Mouse (Mus musculus): ENCODE measurements around the gene Frmd4a. TPM values are rescaled to one million over a fixed set of nuclear protein-coding genes. Genes with fewer than 3 reads are reported as not detected.
A peak's percentile ranks its signal among the peaks of the same experiment; 100 is the strongest.
"Not testable (repeated sequence)": the region's sequence is repeated elsewhere in the genome, so short reads cannot be mapped to it uniquely, and the experiment has no call there.

Gene Frmd4a
- polyA plus RNA-seq, 1 experiment from 2014 or later = 3.8 TPM

DNA sequence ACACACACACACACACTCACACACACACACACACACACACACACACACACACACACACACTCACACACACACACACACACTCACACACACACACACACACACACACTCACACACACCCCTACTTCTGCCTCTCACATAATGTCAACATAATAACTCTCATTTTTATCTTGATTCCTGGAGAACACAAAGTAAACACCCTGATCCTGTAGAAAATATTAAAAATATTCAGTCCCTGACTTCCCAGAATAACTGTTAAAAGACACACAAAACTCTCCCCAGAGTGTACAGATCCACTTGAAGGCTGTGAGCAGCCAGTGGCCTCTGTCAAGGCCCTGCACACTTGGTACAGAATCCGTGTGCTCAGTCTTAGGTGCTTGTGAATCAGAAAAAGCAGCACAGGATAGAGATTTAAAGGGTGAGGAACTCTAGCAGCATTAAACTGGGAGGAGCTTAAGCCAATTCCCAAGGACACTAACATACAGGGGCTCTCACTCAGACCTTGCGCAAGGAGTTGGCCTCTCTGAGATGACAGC is 597.6 kb downstream of the Frmd4a start:
- no peak for TF ChIP-seq CTCF (IDR thresholded peaks at IDR 0.05; ENCODE audit: low read depth)
- TF ChIP-seq EP300 (optimal IDR thresholded peaks at IDR 0.05) = no peak
- Histone ChIP-seq H3K4me1 (replicated peaks; ENCODE audit: control insufficient read depth, insufficient read depth) (no peaks in the 10 kb centered on the region), H3K4me3 (ENCODE audit: low read depth, low read length) (no peak overlapping the region), H3K27me3 (ENCODE audit: control insufficient read depth, insufficient read depth, low read length) (no peaks in the 10 kb centered on the region), H3K27ac (replicated peaks) (0 out of 2 replicates have a peak overlapping the region, but pooled peaks have one; percentile 4), H3K9me3 (ENCODE audit: control insufficient read depth, low read length) (no peaks in the 10 kb centered on the region), H3K4me2 (replicated peaks; ENCODE audit: low read depth) (no peak overlapping the region), H3K9ac (ENCODE audit: low read length) (no peak overlapping the region), H3K36me3 (ENCODE audit: control insufficient read depth, insufficient read depth, low read length) (peaks cover 10% of the 10 kb centered on the region; the same call in 1 of the 2 replicates)
- ATAC-seq (ENCODE audit: low FRiP score, low TSS enrichment) (no peak), DNase-seq (ENCODE audit: low spot score) (no peak)
- WGBS = 64% methylated on average over 2 of the region's 2 CpGs

DNA sequence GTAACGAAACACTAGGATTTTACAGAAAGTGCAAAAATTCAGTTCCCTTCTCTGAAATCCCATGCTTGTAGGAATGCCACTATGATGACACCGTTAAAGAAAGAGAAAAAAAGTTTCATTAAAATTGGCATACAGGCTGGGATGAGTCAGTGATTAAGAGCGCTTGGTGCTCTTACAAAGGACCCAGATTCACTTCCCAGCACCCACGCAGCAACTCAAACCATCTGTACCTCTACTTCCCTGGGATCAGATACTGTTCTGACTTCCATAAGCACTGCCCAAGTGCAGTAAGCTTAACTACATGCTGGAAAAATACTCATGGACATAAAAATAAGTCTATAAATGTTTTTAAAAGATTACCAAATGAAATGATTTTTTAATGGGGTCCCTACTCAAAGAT is 599.5 kb downstream of the Frmd4a start:
- H3K27ac ChIP-seq (replicated peaks) = no peak overlapping the region
- WGBS = 88% methylated on average over 4 of the region's 4 CpGs
- TF ChIP-seq EP300 (optimal IDR thresholded peaks at IDR 0.05) (no peak), CTCF (IDR thresholded peaks at IDR 0.05; ENCODE audit: low read depth) (no peak)

DNA sequence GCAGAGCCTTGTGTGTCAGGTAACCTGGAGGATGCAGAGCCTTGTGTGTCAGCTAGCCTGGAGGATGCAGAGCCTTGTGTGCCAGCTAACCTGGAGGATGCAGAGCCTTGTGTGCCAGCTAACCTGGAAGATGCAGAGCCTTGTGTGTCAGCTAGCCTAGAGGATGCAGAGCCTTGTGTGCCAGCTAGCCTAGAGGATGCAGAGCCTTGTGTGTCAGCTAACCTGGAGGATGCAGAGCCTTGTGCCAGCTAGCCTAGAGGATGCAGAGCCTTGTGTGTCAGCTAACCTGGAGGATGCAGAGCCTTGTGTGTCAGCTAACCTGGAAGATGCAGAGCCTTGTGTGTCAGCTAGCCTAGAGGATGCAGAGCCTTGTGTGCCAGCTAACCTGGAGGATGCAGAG is 601.6 kb downstream of the Frmd4a start:
- not testable (repeated sequence) for DNase-seq (ENCODE audit: low spot score); H3K27me3 ChIP-seq (ENCODE audit: control insufficient read depth, insufficient read depth, low read length); H3K9ac ChIP-seq (ENCODE audit: low read length); H3K4me1 ChIP-seq (replicated peaks; ENCODE audit: control insufficient read depth, insufficient read depth); H3K36me3 ChIP-seq (ENCODE audit: control insufficient read depth, insufficient read depth, low read length); ATAC-seq (ENCODE audit: low FRiP score, low TSS enrichment); H3K27ac ChIP-seq (replicated peaks); H3K4me3 ChIP-seq (ENCODE audit: low read depth, low read length); H3K9me3 ChIP-seq (ENCODE audit: control insufficient read depth, low read length); H3K4me2 ChIP-seq (replicated peaks; ENCODE audit: low read depth)

More for the DNA sequence above, 599.5 kb downstream of the Frmd4a start:
- Histone ChIP-seq H3K4me1 (replicated peaks; ENCODE audit: control insufficient read depth, insufficient read depth) (no peaks in the 10 kb centered on the region), H3K9me3 (ENCODE audit: control insufficient read depth, low read length) (no peaks in the 10 kb centered on the region), H3K9ac (ENCODE audit: low read length) (no peak overlapping the region), H3K4me2 (replicated peaks; ENCODE audit: low read depth) (no peak overlapping the region), H3K27me3 (ENCODE audit: control insufficient read depth, insufficient read depth, low read length) (no peaks in the 10 kb centered on the region), H3K4me3 (ENCODE audit: low read depth, low read length) (no peak overlapping the region), H3K36me3 (ENCODE audit: control insufficient read depth, insufficient read depth, low read length) (peaks cover 7% of the 10 kb centered on the region; the same call in 1 of the 2 replicates)
- ATAC-seq (ENCODE audit: low FRiP score, low TSS enrichment) = no peak
- no peak for DNase-seq (ENCODE audit: low spot score)

DNA sequence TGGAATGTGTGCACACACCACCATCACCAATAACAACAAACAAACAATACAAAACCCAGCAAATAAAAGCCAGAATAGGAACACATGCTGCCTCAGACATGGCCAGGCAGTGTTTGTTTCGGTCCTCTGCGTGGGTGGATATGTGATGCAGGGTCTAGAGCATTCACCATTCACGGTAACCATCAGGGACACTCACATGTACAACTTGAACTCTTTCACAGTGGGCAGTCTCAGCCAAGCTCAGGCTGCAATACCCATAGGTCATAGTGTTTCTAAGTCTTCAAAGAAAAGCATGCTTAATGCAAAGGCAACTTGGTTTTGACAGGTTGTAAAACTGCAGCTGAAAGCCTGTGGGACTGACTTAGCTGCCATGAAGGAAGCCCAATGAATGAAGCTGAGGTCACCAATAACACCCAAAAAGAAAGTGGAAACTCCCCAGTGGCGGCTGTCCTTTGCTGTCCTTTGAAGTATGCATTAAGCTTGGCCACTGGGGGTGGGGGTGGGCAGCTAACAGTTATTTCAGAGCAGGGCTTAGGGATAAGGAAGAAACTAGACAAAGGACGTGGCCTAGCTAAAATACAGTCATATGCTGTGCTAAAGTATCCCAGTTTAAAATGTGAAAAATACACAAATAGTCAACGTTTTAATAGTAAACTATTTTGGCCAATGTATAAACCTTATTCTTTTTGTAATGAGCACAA is 602.5 kb downstream of the Frmd4a start:
- Histone ChIP-seq H3K9ac (ENCODE audit: low read length) (no peak overlapping the region), H3K27me3 (ENCODE audit: control insufficient read depth, insufficient read depth, low read length) (no peaks in the 10 kb centered on the region), H3K4me3 (ENCODE audit: low read depth, low read length) (no peak overlapping the region), H3K27ac (replicated peaks) (peak overlapping the region; percentile 14; the same call in 1 of the 2 replicates), H3K4me2 (replicated peaks; ENCODE audit: low read depth) (no peak overlapping the region), H3K9me3 (ENCODE audit: control insufficient read depth, low read length) (no peaks in the 10 kb centered on the region), H3K4me1 (replicated peaks; ENCODE audit: control insufficient read depth, insufficient read depth) (no peaks in the 10 kb centered on the region), H3K36me3 (ENCODE audit: control insufficient read depth, insufficient read depth, low read length) (peaks cover 5% of the 10 kb centered on the region; the same call in 1 of the 2 replicates)
- WGBS = 58% methylated on average over 6 of the region's 6 CpGs
- DNase-seq (ENCODE audit: low spot score) = no peak
- TF ChIP-seq CTCF (IDR thresholded peaks at IDR 0.05; ENCODE audit: low read depth) (no peak), EP300 (optimal IDR thresholded peaks at IDR 0.05) (no peak)
- ATAC-seq (ENCODE audit: low FRiP score, low TSS enrichment) = no peak

DNA sequence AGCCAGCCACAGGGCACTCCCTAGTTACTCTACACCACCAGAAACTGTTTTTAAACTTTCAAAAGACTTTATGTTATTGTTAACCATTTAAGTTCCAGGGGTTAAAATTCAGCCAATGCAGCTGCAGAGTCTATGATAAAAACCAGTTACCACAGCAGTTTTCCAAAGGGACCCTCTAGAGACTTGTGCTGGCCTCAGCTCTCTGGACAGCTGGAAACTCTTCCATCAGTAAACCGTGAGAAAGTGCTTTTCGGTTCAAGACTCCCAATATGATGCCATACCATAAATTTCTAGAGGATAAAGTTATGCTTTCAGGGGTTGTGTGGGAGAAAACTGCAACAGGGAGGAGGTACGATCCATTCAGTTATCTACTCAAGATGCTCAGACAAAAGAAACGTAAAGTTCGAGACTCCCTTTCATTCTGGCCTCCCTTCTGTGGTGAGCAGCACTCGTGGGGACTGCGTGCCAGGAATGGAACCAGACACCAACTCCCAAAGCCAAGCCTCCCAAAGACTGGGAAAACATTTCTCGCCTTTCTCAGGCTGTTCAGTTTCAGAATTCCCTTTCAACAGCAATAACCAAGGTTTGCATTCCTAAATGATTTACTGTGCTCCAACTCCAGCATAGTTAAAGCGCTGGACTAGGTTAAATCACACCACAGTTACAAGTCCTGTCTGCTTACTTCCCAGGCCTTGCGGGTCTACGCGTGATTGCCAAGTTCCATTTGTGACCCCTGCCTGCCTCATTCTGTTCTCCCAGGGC is 603.3 kb downstream of the Frmd4a start:
- no peak for TF ChIP-seq CTCF (IDR thresholded peaks at IDR 0.05; ENCODE audit: low read depth)
- no peak for TF ChIP-seq EP300 (optimal IDR thresholded peaks at IDR 0.05)
- WGBS = 49% methylated on average over 12 of the region's 12 CpGs
- DNase-seq (ENCODE audit: low spot score) (no peak), ATAC-seq (ENCODE audit: low FRiP score, low TSS enrichment) (peak; percentile 18; the same call in 1 of the 2 replicates)
- no peak overlapping the region for H3K4me3 ChIP-seq (ENCODE audit: low read depth, low read length)
- no peak overlapping the region for H3K9ac ChIP-seq (ENCODE audit: low read length)
- no peaks in the 10 kb centered on the region for H3K27me3 ChIP-seq (ENCODE audit: control insufficient read depth, insufficient read depth, low read length)
- peak overlapping the region; percentile 20; the same call in 1 of the 2 replicates for H3K27ac ChIP-seq (replicated peaks)
- H3K9me3 ChIP-seq (ENCODE audit: control insufficient read depth, low read length) = no peaks in the 10 kb centered on the region
- H3K4me2 ChIP-seq (replicated peaks; ENCODE audit: low read depth) = no peak overlapping the region
- H3K4me1 ChIP-seq (replicated peaks; ENCODE audit: control insufficient read depth, insufficient read depth) = no peaks in the 10 kb centered on the region
- H3K36me3 ChIP-seq (ENCODE audit: control insufficient read depth, insufficient read depth, low read length) = peaks cover 5% of the 10 kb centered on the region; the same call in 1 of the 2 replicates

Data from stomach, postnatal 0 days (tissue).